Mouse (Mus musculus): ENCODE data around the gene Cenpv. TPM values are rescaled to one million over a fixed set of nuclear protein-coding genes. Genes with fewer than 3 reads are reported as not detected.

Cenpv gene
- total and polyA plus RNA-seq, 3 experiments = 44.1 to 46.8 (median 45.8) TPM

DNA sequence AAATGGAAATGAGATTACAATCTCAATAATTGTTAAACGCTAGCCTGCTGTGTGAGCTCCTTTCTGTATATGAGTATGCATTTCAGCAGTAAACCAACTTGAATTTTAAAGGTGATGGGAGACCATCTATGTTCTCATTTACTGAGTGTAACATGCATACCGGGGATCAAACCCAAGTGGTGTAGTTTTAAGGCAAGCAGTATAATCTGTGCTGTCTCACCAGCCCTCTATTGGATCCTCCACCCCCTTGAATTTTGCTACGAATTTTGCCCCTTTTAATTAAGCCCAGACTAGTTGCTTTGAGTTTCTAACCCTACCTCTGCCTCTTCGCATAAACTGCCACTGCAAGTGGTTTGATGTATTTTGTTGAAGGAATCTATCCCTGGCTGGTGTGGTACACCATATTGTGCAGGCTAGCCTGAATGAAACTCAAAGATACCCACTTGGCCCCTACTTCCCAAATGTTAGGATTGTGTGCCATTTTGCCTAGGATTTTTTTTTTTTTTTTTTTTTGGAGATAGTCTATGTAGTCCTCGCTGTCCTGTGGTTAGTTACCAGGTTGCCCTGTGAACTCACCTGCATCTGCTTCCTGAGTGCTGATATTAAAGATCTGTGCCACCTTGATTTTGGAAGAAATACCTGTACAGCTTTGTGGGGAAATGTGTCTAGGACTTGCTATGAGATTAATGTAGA is 15.2 kb upstream of the Cenpv start:
- no peak for DNase-seq

DNA sequence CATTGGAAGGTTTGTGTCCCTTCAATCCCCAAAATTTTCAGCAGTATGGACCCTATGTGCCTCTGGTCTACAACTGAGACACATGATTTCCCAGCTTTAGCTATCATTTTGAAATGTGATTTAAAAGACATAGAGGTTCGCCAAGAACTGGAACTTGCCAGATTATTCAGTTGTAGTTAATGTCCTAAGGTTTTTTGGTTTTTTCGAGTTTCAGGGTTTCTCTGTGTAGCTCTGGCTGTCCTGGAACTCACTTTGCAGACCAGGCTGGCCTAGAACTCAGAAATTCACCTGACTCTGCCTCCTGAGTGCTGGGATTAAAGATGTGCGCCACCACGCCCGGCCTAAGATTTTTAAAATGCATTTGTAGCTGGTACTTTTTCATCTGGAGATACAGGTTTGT is 14.6 kb upstream of the Cenpv start:
- no peak for DNase-seq

- no peak for DNase-seq
These were observed 14.1 kb upstream of the Cenpv start for GRCm38 (mm10) chr11:62553186-62553585.

DNA sequence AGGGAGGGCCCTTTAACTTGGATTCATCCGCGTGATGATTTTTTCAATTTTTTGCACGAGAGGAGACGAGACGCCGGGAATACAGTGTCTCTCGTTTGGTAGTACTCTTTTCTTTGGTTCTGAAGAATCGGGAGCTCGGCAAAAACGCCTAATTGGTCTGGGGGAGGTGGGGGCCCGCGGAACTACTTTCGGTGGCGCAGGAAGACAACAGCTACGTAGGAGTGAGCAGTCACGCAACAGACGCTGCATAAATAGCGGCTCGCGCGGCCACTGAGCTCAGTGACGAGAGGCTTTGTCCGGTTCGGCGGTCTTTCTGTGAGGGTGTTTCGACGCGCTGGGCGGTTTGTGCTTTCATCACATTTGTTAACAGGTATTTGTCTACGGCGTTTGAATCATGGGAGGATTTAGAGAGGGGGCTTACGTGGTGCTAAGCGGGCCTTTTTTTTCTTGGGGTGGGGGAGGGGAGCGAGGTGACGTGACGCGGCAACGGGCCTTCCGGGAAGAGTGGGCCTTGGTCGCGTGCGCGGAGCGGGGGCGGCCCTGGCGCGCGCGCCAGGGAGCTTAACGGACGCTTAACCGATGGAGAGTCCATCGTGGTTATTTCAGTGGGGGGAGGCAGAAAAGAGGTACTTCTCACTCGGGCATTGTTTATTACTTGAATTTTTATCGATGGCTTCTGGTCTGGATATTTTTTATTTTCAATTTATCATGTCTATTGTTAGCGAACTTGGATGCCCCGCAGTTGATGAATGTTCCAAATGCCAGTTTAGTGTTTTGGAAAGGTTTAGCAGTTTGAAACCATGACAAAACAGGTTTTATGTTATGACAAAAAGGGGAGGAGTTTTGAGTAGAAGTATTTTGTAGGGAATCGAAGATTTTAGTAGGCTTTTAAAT is 12.4 kb upstream of the Cenpv start:
- peak; percentile 91 for DNase-seq

GRCm38 (mm10) chr11:62550727-62551225 is 11.7 kb upstream of the Cenpv start, which contains the start of gene Ubb:
TSS of gene Ubb (plus strand) at chr11:62551171.
- peak; percentile 99 for DNase-seq

- peak; percentile 66 for DNase-seq
These were observed 11.2 kb upstream of the Cenpv start for GRCm38 (mm10) chr11:62550227-62550685.

- DNase-seq = peak; percentile 91
These were observed 10.7 kb upstream of the Cenpv start for GRCm38 (mm10) chr11:62549782-62550181.

GRCm38 (mm10) chr11:62543991-62544390 is 4.9 kb upstream of the Cenpv start:
- no peak for DNase-seq

DNA sequence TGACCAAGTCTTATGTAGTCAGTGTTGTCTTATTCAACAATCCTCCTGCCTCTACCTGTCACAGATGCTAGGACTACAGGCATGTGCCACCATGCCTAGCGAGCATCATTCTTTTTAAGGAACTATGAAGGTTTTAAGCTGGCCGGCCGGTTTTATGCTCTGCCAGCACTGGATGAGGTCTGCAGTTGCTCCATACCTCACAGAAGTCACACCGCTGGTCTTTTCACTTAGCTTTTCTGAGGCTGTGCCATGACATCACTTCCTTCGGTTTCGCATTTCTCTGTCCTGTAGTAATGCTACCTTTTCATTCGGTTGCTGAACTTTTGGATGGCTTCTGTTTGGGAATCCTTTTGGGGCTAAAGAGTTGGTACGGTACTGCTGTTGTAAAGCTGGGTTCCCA is 2.5 kb upstream of the Cenpv start:
- DNase-seq = no peak

GRCm38 (mm10) chr11:62540969-62541368 is 1.9 kb upstream of the Cenpv start:
- no peak for DNase-seq

DNA sequence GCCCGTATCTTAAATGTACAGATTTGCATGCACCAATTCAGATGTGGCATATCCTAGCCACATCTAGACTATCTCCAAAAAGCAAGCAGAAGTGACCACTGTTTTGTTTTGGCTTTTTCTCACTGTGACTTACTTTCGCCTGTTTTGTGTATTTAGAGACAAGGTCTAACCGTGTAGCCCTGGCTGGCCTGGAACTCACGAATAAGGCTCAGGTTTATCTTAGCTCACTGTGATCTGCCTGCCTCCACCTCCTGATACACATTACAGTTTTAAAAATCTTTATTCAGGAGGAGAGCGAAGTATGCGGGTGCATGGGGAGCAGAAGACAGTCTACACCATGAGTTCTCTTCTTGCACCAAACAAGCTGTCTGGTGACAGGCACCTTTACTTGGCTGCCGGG is 1.1 kb upstream of the Cenpv start:
- DNase-seq = no peak

DNA sequence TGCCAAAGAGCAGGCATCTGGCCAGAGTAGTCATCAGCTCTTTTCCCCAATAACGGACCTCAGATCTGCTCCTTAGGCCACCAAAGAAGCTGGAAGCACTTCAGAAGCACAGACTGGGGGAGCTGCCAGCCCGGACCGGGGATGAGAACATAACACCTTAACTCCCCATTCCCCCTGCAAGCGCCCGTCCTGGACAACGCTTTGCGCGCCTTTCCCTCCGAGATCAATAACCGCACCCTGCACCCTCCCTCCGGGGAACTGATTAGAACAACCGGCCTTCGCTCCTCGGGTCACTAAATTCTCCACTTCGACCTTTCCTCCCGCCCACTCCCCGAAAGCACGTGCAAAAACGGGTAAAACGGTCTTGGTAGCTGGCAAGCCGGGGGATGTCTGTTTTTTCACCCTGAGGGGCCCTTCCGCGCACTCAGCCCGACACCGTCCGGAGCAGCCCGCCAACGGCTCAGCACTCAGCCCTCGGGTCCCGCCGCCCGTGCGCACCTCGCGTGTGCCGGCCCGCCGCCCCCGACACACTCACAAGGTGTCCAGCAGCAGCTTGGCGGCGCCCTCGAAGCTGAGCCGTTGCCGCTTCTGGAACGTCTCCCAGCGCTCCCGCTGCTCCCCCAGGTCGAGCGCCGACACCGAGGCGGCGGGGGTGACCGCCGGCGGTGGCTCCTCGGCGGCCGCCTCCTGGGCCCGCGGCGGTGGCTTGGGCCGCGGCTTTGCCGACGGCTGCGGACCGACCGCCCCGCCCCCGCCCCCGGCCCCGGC is 556 bp downstream of the Cenpv start:
- DNase-seq = peak; percentile 81

DNA sequence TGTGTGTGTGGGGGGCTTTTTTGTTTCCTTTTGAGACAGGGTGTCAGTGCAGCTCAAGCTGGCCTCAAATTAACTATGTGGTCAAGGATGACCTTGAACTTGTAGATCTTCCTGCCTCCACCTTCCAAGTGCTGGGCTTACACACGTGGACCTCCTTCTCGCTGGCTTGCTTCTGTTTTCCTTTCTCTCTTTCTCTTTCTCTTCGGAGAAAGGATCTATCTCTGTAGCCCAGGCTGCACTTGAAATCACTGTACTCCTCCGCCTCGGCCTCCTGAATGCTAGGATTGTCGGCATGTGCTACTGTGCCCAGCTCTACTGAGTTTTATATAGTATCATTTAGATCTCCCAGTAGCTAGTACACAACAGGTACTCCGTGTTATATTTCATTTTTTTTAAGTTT is 1.5 kb downstream of the Cenpv start:
- DNase-seq = no peak

GRCm38 (mm10) chr11:62537089-62537488 is 2.0 kb downstream of the Cenpv start:
- no peak for DNase-seq

DNA sequence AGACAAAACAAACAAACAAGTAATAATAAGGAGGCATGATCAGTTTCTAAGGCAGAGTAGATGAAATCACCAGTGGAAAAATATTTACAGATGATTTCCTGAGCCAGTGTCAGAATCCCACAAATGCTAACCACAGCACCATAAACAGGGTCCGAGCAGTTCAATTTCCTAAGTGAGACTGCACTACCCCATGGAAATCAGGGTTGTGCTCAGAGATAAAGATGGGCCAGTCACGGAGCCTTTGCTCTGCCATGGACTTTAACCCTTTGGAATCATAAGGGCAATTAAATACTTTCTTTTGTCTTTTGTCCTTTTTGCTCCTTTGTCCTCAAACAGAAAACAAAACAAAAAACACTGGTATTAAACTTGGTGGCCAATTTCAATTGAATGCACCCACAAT is 16.8 kb downstream of the Cenpv start:
- no peak for DNase-seq

DNA sequence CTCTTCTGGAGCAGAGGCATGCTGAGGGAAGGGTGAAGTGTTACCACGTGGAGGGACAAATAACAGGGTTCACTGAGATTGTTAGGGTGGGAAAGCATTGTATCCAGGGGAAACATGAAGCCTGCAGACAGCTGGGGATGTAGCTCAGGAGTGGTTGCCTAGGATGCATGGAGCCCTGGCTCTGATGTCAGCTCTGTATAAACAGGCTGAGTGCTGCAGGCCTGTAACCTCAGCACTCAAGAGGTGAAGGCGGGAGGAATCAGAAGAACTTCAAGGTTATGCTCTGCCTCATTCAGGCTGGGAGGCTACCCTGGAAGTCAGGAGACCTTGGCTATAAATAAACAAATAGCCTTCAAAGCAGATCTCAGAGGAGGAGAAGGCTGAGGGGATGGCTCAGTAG is 20.1 kb downstream of the Cenpv start:
- peak; percentile 76 for DNase-seq

DNA sequence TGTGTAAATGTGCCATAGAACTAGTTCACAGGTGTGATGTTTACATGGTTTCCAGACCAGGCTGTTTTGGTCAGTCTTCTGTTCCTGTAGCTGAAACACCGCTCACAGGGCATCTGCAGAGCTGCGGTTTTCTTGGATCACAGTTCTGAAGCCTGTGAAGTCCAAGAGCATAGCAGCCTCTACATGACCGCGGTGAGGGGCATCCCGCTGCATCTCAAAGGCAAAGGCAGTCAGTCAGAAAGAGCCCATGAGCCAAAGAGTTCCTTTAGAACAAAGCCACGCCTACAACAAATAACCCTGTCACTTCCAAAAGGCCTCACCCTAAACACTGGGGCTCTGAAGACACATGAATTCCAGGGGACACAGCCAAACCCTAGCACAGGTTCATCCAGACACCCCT is 25.8 kb downstream of the Cenpv start:
- DNase-seq = no peak

DNA sequence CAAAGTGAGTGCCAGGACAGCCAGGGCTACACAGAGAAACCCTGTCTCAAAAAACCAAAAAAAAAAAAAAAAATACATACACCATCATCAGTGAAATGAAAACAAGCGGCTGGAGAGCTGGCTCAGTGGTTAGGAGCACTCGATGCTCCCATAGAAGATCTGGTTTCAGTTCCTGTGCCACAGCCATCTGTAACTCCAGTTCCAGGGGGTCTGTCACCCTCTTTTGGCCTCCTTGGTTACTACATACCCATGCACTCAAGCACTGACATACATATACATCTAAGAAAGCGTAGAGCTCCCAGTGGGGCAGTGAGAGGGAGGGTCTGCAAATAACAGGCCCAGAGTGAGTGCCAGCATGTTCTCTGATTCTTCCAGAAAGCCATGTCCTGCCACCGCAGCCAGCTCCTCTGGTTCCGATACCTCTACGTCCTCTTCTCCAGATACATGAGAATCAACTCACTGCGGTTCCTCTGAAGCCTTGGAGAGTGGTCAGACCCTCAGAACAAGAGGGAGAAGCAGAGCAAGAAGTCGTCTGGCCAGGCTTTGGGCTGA is 26.5 kb downstream of the Cenpv start:
- no peak for DNase-seq

- DNase-seq = no peak
These were observed 27.4 kb downstream of the Cenpv start for GRCm38 (mm10) chr11:62511444-62512202.

DNA sequence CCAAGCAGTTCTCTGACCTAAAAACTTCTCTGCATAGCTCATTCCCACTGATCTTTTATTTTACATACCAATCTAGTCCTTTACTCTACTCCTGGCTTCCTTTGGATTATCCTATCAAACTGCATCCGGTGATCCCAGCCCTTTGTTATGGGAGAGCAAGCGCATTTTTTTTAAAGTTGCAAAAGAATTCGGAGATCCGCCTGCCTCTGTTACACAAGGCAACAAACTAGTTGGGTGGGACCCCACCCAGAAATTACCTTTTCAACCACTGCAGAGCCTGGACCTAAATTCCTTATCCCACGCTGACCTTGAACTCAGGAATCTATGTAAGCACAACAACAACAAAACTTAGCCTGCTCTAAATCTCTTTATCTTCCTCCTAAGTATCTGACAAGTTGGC is 28.1 kb downstream of the Cenpv start:
- DNase-seq = no peak

DNA sequence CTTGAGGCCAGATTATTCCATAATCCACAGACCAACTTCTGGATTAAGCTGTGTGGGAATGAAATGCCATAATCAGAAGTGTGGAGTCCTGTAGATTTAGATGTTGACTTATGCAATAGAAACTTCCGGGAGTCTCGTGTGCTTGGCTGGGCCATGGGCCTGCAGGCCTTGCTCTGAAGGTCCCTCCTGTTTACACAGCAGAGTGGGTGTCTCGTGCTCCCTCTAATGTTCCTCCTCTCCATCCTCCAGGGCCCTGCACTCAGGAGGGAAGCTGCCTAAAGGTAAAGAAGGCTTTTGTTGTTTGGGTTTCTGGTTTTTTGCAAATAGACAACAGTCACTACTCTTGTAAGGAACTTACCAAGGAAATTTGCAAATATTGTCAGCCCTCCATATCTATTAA is 29.5 kb downstream of the Cenpv start:
- DNase-seq = no peak
